Mouse (Mus musculus) urinary bladder, postnatal 0 days (tissue): ENCODE measurements around the gene C5ar2. TPM values are rescaled to one million over a fixed set of nuclear protein-coding genes. Genes with fewer than 3 reads are reported as not detected.

Experiments used
- polyA plus RNA-seq: library from polyadenylated mRNA; unstranded; fragments of >200 nt; fragmentation: Nextera tagmentation; extraction: Ambion mirVana; gene quantifications from 2 replicates; pipeline ENCODE4 v1.2.1, GENCODE M21; 2015

C5ar2 gene
- polyA plus RNA-seq: 0.46 and 0.77 TPM in 2 replicates

DNA sequence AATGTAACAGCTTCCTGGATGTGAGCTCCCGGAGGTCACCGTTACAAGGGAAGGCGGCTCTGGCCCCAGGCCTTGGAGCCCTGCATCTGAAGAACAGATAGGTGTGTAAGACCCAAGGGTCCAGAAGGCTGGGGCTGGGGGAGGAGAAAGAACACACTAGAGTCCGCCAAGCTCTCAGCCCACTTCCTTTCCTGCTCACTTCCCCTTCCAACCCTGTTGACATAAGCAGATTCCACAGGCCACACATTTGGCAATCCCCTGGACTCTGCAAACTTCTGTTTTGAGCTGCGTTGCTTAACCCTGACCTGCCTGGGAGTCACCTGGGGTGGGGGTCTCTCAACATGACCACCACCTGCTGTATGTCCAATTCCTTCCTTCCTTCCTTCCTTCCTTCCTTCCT is at the start of gene C5ar2:
TSS of gene C5ar2 (minus strand) at position 88 of the 400 bp plus-strand sequence.

DNA sequence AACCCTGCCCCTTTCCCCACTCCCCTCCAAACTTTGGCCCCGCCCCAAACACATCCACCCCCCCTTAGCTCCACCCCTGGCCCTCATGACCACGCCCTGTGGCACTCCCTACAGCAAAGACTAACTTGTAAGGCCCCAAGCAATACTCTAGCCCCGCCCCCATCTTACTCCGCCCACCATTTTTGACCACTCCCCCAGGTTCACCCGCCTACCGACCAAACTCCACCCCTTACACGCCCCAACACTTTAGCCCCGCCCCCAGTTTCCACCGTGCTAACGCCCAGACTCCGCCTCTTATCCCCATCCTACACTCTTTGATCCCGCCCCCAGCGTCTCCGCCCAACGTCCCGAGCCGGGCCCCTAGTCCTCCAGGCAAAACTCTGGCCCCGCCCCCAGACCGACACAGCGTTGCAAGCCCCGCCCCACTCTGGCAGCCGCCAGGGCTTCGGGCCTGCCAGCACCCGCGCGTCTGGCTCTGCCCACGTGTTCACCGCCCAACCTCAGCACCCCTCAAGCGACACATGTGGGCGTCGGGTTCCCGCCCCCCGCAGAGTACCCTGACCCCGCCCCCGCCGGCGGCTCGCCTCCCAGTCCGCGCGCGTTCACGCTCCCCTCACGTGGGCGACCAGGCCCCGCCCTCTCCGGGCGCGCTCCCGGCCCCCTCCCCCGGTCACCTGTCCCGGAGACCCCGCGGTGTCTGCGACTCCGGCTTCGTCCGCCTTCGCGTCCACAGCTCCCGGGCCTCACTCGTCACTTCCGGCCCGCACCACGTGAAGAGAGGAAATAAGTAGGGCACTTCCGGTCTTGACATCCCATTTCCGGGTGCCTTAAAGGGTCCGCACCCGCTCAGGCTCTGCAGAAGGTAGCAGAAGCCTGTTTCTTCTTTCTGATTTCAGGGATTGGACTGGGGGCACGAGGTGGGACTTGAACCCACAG is 42.3 kb upstream of the C5ar2 start, which contains the start of gene Ccdc9:
TSS of gene Ccdc9 (minus strand) at position 770 of the 936 bp plus-strand sequence.

DNA sequence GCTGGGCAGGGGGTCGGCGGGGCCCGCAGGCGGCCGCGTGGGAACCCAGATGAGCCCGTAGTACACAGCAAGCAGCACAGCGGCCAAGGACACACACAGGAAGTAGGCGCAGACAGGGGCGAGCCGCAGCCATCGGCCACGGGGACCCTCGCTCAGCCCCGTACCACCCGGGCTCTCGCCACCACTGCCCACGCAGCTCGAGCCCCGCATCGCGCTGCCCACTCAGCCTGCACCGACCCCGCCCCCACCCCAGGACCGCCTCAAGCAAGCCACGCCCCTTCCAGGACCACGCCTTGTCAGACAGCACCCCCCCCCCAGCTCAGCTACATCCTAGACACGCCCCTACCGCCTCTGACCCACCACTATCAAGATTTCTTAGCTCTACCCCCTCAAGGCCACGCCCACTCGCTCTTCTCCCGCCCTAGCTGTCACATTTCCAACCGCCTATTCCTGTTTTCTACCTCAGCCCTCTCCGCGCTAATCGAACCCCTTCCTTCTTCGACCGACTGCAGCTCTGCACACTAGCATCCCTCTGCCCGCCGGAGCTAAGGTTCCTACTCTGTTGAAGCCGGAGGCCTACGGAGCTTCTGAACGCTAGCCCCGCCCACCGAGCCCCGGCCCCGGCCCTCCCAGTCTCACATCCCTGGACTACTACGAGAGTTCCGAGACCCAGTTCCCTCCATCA is 29.3 kb upstream of the C5ar2 start, which contains the start of gene Inafm1:
TSS of gene Inafm1 (minus strand) at position 537 of the 685 bp plus-strand sequence.

DNA sequence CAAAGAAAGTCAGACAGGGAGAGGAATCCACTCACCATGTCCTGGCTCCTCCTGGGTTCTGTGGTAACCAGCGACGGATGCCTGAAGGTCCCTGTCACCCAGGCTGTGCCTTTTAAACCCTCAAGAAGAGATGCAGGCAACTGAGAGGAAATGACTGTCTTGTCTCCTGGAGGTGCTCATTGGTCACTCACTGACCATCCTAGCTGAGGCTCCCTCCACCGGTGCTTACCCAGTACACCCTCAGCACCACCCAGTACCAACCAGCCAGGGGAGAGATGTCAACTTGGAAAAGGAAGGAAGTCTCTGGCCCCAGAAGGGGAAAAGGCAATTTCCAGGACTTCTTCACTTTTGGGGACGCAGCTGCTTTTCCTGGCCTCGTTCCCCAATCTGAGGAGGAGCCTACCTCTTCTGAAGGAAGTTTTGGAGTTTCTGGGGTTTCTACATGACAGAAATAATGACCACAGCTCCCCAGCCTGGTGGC is 15.2 kb upstream of the C5ar2 start, which contains the start of gene C5ar1:
TSS of gene C5ar1 (minus strand) at position 431 of the 481 bp plus-strand sequence.

DNA sequence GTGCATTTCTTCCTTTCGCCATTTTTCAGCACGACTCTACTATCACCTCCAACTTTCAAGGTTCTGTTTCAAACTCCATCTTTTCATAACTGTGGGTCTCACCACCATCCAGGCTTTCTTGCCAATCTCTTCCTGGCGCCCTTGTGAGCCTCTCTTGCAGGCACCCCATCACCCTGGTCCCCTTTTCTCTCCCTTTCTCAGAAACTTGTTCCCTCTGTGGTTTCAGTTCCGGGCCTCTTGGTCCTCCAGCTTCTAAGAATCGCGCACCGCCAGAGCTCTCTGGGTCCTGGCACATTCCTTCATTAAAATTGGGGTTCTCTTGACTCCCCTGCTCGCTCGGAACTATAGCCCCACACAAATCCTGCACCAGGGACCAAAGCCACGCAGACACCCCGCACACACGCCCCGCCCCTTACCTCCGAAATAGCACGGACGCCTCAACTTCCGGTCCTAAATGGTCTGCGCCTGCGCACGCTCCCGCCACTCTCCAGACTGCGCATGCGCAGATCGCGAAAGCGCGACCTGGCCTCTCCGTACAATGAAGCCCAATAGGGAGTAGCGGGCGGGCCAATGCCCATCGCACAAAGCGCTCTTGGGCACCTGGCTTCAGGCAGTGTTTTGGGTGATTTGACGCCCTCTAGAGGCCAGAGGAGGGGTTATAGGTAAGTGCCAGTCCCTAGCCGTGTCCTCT is 22.2 kb downstream of the C5ar2 start, which contains the start of gene Dhx34:
TSS of gene Dhx34 (minus strand) at position 456 of the 691 bp plus-strand sequence.

Other genes starting within 250 kb of the C5ar2 start
- gene Bicra, start 196.2 kb downstream of the C5ar2 start, polyA plus RNA-seq: 3.5 TPM in 2 replicates
- 0.05 TPM in 1 of 2 replicates, not detected in the other for gene Zfp541, start 182.3 kb downstream of the C5ar2 start, polyA plus RNA-seq
- 167 and 170 TPM in 2 replicates for gene Napa, start 145.7 kb downstream of the C5ar2 start, polyA plus RNA-seq
- gene Kptn, start 124.3 kb downstream of the C5ar2 start, polyA plus RNA-seq: 21.2 and 23.3 TPM in 2 replicates
- gene Slc8a2, start 114.3 kb downstream of the C5ar2 start, polyA plus RNA-seq: 0.21 and 0.25 TPM in 2 replicates
- 21.0 and 23.5 TPM in 2 replicates for gene Meis3, start 69.1 kb downstream of the C5ar2 start, polyA plus RNA-seq
- 6.5 and 8.6 TPM in 2 replicates for gene Dhx34, start 22.1 kb downstream of the C5ar2 start, polyA plus RNA-seq
- 14.5 and 29.6 TPM in 2 replicates for gene C5ar1, start 15.4 kb upstream of the C5ar2 start, polyA plus RNA-seq
- gene Inafm1, start 29.5 kb upstream of the C5ar2 start, polyA plus RNA-seq: 14.6 and 17.1 TPM in 2 replicates
- 8.4 and 9.7 TPM in 2 replicates for gene Ccdc9, start 42.6 kb upstream of the C5ar2 start, polyA plus RNA-seq
- gene Bbc3, start 64.2 kb upstream of the C5ar2 start, polyA plus RNA-seq: 3.0 and 3.7 TPM in 2 replicates
- 145 and 166 TPM in 2 replicates for gene Sae1, start 143.7 kb upstream of the C5ar2 start, polyA plus RNA-seq
- gene Zc3h4, start 156.8 kb upstream of the C5ar2 start, polyA plus RNA-seq: 6.7 and 7.0 TPM in 2 replicates
- gene Tmem160, start 208.6 kb upstream of the C5ar2 start, polyA plus RNA-seq: 76.6 and 78.8 TPM in 2 replicates
- 0.17 and 0.27 TPM in 2 replicates for gene Npas1, start 233.6 kb upstream of the C5ar2 start, polyA plus RNA-seq